Mouse (Mus musculus) retina, adult 2 months (tissue): Measurements from ENCODE around the gene Auts2.
A peak's percentile ranks its signal among the peaks of the same experiment; 100 is the strongest.

Experiments used
- DNase-seq: peaks from one replicate; pipeline ENCODE4 v3.0.0-alpha.2; 2012; ENCODE audit warnings: low read depth, low spot score

Gene Auts2

DNA sequence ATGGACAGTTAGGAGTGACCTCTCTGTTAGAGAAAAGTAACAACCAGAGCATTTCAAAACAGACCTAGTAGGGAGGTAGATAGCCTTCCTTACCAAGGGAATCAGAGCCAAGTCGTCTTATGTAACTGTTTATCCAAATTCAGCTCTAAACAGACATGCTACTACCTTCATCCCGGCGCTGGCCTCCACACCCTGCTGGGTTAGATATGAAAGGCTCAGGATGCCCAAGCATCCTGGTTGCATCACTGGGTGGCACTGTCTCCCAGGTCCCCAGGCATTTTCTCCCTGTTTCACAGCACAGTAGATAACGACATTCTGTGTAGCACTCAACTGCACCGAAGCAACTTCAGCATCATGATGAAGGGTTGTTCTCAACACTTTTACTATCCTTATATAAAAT, 154.4 kb downstream of the Auts2 start:
- DNase-seq = peak; percentile 8

DNA sequence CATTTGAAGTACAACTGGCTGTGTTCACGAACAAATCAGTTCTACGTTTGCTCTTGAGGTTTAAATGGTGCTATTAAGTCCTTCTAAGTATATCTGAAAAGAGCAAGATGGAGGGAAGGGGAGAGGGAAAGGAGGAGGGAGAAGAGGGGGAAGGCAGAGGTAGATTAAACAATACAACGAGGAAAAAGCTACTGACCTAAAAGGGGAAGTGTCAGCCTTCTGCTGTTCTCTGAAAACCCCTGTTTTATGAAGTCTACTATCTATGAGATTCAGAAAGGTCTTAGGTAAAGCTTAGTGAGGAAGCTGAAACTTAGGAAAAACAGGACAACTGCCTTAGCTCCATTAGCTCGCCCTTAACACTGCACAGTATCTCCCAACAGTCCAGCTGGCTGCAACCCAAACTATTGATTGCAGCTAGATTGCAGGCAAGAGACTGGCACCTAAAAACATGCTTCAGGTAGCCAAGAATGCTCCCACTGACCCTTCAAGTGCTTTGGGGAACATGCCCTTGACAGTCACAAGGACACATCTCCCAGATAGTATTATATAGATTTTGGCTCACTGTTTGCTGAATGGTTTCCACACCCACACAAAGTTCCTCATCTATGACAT, 157.8 kb downstream of the Auts2 start:
- DNase-seq = no peak

DNA sequence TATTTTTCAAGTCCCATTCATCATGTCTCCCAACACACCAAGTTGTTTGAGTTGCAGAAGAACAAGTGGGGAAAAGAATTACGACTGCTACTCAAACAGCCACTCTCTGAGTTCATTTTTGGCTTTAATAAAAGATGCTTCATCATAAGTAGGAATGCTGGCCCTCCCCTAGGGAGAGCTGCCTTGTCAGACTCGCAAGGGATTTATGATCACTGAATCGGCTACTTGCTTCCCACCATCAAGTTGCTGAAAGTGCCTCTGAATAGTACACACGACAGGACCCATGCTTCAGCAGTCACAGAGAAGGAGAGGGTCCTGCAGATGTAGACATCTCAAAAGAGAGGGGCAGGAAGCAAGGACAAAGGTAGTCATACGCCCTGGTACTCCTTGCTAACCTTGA, 162.9 kb downstream of the Auts2 start:
- no peak for DNase-seq

DNA sequence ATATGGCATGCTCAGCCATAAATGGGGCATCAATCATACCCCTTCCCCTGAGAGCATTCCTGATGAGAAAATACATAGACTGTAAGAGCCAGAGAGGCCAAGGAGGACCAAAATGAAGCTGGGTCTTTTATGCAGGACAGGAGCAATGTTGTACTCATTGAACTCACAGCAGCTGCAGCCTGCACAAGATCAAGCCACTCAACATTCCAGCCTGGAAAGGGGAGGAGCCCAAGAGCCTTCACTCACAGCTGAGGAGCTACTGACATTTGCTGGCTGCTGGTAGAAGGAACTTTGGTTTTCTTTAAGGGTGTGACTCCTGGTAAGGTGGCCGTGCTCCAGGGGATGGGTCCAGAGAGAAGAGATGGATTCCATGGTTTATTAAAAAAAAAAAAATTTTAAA, 164.2 kb downstream of the Auts2 start:
- no peak for DNase-seq

DNA sequence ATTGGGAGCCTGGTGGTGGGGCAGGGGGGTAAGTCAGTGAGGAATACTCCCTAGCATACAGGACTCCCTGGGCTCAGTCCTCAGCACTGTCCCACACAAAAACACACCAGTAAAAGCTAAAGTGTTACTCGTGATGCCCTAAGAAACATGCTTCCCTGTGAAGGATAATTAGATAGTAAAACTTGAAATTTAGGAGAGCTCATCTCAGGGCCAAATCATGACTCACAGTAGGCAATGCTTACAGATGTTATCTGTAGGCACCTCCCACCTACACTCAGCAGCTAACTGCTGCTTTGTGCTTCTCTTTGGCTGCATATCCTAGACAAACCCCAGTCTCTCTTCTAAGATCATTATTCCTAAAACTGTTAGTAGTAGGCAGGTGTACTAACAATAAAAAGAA, 168.0 kb downstream of the Auts2 start:
- DNase-seq = no peak

DNA sequence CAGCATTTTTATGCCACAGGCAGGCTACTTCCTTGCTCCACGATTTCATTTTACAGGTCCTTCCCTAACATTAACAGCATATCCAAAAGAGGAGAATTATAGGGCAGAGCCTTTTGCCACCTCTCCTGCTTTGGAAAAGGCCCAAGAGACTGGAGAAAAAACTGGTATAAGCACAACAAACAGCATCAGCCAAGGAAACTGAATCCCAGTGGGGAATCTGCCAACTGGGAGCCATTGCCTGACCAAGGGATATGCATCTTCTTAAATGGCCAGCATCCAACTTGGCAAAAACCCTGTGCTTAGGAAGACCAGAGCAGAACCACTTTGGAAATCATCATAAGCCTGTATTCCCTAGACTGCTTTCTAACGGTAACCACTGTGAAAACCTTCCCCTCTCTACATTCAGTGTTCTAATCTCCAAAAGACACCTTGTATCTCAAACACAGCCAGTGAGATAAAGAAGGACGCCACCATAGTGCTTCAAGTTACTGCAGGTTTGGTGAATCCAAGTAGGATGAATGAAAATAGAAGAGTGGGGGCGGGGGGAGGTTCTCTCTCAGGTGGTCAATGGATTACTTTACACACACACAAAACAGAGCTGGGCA, 169.6 kb downstream of the Auts2 start:
- DNase-seq = no peak

DNA sequence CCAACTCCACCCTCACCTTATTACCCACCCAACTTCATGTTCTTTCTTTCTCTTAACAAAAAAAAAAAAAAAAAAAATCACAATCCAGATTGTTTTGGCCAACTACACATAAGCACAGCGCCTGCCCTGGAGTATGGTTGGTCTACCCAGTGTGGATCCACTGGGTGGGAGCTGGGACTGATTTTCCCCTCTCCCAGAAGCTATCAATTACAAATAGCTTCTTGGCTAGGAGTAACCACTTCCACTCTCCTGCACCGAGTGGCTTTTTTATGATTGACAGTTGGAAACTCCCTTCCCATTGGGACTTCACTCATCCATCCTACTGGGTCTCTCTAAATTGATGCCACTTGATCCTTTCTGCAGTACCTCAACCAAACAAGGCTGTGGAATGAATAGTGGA, 170.5 kb downstream of the Auts2 start:
- DNase-seq = no peak

DNA sequence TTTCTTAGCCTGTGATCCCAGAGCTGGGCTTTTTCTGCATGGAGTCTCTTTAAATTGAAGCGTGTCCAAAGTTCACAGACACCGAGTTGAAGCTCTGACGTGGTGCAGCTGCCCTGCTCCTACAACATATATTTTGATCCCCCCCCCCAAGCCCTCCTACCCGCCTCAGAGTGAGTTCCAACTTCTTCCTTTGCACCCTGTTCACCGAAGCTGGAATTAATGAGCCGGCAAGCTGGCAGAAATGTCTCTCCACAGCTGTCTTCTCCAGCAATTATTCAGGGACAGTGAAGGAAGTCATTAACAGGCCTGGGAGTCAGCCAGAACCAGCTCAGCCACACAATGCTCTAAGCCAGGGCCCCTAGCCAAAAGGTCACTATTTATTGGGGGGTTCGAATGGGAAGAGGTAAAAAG, 174.5 kb downstream of the Auts2 start:
- peak; percentile 6 for DNase-seq

DNA sequence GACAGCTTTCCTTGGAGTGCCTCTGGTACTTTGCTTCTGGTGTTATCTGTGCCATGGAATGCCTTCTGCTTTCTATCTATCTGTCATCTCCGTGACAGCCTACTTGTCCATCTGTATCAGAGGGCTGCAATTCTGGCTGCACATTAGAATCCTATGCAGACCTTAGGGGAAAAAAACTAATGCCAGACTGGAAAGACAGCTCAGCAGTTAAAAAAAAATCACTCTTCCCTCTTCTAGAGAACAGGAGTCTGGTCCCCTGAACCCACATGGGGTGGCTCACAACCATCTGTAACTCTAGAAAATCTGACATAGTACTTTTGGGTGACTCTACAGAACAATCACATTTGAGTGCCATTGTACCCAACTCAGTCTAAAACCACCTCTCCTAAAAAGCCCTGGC, 181.9 kb downstream of the Auts2 start:
- DNase-seq = no peak

DNA sequence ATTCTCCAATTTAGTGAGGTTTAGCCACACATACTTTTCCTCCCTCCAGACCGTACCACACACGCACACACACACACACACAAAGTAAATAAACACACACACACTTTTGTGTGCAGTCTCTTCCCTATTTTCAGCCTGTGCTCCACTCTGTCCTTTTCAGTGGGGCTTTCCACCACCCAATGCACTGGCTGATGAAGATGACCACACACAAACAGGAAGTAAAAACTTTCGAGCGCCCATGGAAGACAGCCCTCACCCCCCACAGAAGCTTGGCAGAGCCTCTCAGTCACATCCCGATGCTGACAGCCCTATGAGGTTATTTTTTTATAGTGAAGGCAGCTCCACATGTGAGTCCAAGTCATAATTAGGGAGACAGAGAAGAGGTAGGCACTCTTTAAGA, 185.4 kb downstream of the Auts2 start:
- no peak for DNase-seq

DNA sequence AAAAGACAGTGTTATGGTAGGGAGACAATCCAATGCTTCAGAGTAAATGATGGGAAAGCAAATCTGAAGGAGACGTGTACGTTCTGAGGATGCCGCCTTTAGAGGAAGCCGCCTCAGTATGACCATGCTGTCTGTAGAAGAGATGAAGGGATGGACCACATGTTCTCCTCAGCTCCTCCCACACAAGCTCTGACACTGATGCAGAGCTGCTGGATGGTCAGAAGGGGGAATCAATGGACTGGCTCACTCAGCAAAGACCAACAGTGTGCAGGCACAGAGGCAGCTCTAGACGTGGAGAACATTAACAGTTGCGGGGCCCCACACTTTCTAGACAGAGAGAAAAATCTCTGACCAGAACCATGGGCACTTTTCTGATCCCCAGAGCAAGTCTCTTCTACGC, 187.2 kb downstream of the Auts2 start:
- DNase-seq = no peak

DNA sequence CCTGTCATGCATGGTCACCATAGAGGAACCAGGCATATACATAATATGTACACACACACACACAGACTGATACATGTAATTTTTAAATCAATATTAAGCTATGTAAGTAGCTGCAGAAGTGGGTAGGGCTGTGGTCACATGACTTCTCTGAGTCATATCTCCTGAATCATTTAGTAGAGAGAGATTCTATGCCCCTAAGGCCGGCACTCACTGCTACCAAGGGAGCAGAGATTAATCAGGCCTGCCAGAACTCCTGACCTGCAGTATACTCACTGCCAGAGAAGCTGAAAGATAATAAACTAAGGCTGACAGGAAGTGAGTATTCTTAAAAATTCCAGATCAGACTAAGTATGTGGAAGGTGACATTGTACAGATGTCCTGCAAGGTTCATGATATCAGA, 190.7 kb downstream of the Auts2 start:
- DNase-seq = no peak

DNA sequence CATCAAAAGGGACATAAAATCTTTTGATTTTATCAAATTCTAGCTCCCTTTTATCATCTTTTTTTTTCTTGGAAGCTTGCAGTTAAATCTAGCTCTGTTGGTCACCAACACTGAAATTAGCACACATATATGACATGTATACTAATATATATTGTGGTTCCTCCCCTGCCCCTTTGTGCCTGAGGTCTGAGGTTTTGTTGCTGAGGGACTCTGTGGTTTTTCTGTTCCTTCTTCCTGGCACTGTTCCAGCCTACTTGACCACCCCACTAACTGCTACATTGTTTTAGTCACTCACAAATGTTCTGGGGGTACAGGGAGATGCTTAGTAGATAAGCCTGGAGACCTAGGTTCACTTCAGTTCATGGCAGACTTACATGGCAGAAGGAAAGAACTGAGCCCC, 192.0 kb downstream of the Auts2 start:
- DNase-seq = no peak

DNA sequence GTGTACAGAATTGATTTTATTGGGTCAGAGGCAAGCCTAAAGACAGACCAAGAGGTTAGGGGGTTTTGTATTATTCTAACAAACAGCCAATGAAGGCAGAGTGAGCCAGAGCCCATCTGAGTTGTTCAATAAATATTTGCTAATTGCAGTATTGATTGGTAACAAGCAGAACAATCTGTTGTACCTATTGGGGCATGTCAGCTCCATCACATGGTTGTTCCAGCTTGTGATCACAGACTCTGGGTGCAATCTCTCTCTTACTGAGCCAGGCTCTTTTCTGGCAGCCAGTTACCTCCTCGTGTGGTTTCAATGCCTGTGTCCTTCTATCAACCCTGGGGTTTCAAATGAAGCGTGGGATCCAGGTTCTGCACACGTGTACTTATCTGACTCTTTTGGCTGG, 201.8 kb downstream of the Auts2 start:
- DNase-seq = no peak

DNA sequence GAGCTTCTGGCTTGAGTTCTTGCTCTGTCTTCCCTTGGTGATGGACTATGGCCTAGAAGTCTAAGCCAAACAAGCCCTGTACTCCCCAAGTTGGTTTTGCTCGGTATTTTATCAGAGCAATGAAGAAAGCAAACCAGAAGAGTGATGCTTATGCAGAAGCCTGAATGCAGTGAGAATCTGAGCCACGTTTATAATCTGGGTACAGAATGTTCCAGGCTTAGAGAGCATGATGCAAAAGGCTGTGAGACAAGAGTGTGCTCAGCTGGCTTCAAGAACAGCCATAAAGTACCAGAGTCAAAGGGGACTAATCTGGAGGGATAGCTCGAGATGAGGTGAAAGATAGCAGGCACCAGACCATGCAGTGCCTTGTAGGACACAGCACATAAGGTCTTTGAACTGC, 205.5 kb downstream of the Auts2 start:
- DNase-seq = no peak

DNA sequence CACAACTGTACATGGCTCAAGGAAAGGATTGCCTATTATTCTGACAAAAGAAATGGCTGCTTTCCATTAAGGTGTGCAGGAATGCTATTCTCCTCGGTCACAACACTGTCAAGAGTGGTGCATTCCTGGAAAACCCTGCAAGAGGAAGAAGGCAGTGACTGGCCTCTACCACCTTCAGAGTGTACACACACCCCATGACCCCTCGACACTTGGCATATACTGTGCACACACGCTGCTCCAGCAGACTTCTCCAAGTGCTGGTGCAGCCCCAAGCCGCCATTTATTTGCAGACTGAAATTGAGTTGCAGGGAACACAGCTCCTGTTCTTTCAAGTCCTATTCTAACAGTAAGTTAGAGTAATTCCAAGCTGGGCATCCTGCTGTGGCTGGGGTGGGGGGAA, 207.4 kb downstream of the Auts2 start:
- DNase-seq = no peak

DNA sequence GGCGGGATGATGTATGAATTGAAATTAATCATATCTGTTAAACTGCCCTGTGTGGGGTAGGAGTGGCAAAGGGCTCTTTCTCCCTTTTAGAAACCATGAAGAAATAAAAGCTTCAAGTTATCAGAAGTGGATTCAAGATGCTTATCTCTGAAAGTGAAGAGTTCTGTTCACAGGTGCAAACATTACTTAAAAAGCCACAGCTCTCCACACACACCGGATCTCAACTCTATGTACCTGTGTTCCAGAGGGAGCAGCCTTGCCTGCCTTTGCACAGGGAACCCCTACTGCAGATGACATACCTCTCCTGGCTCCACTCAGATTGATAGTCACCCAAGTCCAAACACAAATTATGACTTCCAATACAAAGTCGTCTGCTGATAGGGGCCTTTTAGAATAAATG, 208.3 kb downstream of the Auts2 start:
- no peak for DNase-seq

DNA sequence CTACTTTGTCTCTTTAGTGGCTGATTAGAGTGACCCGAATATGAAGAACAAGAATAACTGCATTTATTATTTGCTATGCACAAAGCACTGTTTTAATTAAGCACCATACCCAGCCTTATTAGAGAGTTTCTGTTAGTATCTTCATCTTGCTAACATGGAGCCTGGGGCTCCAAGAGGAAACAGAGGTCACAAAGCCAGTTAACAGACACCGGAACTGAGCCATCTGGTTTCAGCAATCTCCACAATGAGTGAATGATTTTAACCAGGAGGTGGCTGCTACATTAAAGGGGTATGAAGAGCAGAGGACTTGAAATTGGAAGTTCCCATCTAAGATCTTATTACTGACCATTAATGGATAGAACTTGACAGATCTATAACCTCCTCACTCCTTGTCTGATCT, 209.4 kb downstream of the Auts2 start:
- DNase-seq = no peak

DNA sequence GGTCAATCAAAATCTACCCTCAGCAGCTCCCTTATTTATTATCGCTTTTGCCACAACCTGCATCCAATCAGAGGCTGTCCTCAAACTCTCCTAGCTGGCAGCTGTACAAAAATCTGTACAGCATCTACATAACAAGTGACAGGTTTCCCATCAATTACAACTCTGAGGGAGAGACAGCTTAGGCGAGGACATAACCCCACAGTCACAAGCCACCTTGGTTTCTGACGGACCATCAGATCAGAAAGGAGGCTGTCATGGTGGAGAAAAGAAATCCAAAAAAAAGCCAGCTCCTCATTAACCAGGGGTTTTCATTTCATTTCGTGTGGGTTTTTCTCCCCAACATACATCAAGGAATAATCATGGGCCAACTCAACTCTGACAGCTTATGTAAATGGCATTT, 210.6 kb downstream of the Auts2 start:
- no peak for DNase-seq

DNA sequence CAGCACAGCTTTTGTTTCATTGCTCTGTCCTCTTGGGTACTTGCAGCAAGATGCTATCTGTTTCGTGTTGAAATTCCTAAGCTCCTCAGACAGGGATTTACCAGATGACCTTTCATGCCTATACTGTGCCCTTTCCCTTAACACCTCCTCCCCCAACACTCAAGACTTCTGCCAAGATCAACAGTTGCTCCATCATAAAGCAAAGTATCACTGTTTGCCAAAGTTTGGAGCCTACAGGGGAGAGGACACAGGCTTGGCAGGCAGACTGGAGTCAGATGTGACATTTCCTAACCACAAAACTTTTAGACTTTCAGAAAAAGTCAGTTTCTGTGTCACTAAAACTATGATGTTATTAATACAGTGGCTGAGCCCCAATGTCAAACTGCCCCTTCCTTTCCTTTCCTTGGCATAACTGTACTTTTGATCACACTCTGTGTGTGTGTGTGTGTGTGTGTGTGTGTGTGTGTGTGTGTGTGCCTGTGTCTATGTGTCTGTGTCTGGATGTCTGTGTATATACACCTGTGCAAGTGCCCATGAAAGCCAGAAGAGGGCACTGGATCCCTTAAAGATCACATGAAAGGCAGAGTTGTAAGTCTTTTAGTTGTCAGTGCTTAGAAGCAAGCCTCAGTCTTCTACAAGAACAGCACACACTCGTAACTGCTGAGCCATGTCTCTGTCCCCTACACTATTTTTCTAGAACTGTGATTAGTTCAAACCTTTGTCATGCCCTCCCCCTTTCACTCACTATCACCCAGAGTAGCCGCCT, 213.8 kb downstream of the Auts2 start:
- DNase-seq = no peak

DNA sequence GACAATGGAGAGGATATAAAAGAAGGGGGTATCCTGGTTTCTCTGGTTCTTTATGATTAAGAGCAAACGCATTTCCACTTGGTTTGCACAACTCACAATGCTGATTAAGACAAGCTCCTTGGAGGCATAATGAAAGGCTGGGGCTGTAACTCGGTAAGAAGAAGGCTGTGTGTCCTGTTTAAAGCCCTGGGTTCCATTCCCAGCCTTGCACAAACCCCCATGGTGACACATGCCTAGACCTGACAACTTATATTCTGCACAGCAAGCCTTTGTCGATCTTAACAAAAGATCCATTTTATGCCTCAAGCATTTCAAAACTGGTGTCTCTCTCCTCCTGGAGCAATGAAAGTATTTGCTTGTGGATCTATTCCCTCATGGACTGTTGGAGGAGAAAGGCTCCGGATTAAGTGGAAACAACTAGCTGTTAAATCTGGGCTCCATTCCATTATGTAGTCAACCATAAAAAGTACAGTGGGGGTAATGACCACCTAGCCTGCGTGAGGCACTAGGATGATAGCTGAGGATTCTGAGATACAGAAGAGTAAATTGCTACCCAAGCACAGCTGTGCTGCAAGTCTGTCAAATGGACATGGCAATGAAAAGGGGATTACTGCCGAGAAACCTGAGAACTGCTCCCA, 218.8 kb downstream of the Auts2 start:
- no peak for DNase-seq

DNA sequence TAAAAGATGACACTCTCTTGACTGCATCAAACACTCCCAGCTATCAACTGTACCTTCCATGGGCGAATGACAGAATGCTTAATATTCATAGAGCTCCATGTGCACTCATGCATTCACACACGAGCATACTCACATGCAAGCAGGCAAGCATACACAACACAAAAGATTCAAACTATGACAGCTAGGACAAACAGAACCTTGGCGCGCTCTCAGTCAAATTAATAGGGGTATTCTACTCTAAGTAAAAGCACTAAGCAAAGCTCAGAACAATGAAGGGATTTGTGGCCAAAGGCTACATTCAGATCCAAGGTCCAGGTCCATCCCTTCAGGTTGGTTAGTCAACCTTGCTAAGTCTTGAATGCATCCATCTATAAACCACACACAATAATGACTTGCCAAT, 219.5 kb downstream of the Auts2 start:
- no peak for DNase-seq

DNA sequence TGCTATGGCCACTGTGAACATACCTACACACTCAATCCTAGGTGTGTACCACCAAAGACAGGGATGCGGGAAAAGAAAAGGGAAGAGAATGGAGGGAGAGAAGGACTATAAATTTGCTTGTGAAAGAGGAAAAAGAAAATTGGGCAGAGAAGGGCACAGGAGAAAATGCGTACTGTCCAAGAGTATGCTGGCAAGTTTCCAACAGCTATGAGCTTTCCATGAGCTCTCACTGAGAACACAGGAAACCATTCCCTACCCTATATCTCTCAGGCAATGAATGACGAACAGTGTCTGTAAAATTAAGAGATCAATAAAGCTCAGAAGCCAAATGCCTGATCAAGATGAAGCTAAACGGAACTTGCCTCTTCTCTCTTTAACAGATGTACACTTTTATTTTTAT, 220.2 kb downstream of the Auts2 start:
- no peak for DNase-seq
